Mouse (Mus musculus): ENCODE measurements around the gene Acbd4. TPM values are rescaled to one million over a fixed set of nuclear protein-coding genes. Genes with fewer than 3 reads are reported as not detected.

Acbd4 gene
- 10 to 100 TPM; 25.9 to 29.2 TPM for total RNA-seq (2021)

DNA sequence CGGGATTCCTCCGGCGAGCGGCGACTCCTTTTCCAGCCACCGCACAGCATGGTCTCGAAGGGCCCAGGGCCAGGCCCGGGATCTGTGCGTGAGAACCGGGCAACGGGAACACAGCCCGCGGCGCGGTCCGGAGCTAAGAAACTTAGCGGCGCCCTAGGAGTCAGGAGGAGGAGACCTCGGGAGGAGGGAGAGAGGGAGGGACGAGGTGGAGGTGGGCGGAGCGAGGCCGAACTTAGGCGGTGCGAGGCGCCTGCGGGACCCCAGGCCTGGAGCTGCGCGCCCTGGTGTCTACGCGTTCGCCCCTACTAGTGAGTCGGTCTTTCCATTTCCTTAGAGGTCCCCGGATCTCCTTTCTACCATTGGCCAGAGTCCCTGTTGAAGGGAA, at the start of gene Acbd4, which contains the start of gene Plcd3:
Gene Acbd4 (plus strand): TSS at position 202 of the 385 bp plus-strand sequence.
Gene Plcd3 (minus strand): TSS at position 178 of the 385 bp plus-strand sequence.
- DNase-seq = peak; percentile 86

DNA sequence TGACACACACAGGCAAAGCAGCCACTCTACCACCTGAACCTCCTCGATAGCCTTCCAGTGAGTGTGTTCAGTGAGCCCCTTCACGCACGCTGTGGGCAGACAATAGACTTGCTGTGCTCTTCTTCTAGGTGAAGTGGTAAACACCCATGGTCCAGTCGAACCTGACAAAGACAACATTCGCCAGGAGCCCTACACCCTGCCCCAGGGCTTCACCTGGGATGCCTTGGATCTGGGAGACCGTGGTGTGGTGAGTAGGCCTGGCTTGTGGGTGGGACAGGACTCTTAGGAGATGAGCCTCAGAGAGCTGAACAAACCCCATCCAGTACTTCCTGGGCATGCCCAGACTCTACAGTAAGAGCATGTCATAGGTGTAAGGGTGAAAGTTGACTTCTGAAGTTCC, 49.4 kb upstream of the Acbd4 start:
- no peak for DNase-seq

DNA sequence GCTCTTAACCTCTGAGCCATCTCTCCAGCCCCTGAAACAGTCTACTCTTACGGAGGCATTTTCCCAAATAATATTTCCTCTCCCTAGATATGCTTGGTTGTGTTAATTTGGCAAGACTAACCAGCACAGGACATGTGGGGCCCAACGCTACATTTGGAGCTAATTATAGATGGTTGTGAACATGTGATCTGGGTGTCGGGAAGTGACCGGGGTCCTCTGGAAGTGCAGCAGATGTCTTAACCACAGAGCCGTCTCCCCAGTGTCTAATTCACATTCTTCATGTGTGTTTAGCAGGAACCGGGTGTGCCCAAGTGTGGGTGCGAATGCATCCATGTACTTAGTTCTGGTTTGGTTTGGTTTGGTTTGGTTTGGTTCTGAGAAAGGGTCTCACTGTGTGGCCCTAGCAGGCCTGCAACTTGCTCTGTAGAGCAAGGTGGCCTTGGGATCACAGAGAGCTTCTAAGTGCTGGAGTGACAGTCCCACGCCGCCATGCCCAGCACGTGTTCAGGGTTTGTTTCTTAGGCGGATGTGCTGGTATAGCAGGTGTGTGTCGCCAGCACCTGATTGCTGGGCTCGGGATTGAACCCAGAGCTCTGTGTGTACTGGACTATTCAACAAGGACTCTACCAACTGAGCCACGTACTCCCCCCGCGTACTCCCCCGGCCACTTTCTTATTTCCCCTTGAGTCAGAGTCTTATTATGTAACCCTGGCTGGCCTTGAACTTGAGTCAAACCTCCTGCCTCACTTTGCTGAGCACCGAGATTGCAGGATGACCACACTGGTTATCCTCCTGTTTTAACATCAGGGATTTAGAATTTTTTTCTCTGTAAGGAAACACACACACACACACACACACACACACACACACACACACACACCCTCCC, 48.0 kb upstream of the Acbd4 start:
- no peak for DNase-seq

DNA sequence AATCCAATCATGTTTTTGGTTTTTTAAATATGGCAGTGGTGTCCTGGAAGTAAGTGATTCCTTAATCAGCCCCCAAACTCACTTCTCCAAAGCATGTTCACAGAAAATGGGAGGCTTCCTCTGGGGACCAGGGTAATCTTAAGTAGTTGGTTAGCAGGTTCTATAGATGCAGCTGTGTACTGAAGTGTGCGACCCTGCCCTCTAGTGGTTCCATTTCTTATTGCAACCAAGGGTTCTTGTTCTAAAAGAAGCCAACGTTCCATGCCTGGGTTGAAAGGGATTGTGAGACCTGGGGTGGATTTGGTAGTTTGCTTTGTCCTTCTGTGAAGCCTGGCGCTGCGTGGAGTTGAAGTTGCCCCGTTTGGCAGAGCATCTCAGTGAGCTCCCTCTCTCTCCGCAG, 46.7 kb upstream of the Acbd4 start:
- DNase-seq = peak; percentile 86

DNA sequence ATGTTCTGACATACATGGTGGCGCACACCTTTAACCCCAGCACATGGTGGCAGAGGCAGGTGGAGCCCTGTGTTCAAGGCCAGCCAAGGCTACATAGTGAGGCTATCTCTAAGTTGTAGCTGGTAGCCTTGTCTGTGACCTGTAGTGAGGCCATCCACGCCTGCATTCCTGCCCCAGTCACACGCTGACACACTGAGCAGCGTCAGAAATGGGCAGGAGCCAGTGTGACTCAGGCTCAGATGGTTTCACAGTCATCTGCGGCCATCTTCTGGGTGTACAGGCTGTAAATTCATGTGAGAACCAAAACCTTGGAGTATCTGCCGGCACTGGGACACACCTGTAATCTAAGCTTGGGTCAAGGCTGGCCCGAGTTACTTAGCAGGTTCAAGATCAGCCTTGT, 44.8 kb upstream of the Acbd4 start:
- no peak for DNase-seq

DNA sequence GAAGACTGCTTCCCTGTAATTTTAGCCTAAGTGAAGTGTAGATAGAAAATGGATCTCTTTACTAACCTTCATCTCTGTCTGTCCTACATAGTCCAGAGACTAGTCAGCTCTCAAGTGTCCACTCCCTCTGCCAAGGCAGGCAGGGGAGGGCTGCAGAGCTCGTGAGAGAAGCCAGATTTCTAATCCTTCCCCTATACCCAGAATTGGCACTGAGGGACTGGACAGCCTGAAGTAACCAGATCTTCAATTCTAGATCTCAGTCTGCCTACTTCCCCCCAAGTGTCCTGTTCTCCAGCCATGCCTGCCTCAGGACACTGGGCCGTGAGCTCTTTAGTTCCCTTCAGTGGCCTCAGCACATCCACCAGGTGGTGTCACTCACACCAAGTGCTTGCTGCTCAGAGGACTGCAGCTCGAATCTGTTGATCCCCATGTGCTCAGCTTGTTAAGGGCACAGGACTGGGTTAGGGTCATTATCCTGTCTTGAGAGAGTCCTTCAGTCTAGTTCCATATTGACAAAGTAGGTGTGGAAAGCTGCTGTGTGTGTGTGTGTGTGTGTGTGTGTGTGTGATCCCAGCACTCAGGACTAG, 42.9 kb upstream of the Acbd4 start:
- no peak for DNase-seq

DNA sequence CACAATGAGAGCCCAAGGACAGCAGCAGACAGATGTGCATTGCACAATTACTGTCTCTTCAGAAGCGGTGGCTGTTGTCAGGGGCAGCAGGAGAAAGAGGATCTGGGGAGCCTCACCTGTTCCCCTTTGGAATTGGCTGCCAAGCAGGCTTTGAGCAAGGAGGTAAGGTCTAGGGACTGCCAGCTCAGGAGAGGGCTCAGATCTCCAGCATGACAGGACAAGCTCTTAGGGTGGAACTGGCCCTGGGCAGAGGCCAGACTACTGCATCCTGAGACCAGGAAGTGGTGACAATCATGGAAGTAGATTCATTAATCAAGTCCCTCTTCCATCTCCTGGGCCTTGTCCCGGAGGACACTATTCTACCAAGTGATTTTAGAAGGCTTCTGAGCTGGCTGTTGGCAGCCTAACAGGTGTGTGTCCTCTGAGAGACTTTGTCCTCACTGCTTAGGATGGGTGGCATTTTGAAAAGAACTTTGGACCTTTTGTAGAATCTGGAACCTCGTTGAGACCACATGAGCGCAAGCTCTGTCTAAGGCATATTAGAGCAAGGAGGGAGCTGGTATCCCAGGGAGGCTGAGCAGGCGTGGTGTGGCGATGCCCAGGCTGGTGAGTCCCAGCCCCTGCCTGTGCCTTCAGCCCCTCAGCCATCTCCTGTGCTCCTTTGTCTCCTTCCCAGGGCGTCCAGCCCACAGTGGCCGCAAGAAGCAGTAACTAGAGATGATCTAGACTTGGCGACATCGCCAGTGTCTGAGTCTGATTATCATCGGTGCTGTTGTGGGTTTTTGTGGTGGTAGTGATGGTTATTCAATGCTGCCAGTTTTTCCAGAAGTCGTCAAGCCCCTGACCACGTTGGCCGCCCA, 35.1 kb upstream of the Acbd4 start:
- DNase-seq = no peak

DNA sequence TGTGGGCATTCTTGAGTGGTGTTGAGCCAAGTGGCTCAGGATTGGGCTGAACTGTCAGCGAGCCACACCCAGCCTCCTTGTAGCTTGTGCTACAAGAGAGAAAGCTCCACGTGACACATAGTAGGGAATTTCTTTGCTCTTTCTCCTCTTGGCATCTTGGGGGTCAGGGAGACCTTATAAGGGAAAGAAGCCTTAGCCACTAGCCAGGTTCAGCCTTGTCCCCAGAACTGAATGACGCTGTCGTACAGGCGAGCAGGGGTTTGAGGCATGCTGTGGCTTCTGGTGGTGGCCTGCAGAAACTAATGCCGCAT, 34.5 kb upstream of the Acbd4 start:
- DNase-seq = no peak

DNA sequence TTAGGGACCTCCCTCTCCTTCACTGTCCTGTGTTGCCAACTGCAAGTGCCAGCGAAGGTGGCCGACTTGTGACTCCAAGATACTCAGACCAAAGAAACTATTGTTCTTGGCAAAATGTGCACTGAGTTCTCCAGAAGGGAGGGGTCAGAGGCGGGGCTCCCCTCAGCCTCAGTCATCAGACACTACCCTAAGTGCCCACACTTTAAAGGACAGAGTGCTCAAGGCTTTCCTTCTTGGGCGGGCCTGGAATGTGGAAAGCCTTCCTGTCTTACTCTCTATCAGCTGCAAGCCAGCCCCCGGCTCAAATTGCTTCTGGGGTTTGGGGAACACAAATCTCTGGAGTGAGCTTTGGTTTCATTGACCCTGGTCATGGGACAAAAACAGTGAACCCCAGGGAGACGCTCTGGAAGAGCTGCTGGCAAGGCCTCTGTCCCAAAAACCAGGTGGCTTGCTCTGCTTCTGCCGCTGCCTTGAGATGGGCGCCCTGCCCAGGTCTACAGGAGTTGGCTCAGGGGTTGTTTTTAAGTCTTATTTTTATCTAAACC, 34.0 kb upstream of the Acbd4 start:
- peak; percentile 61 for DNase-seq

DNA sequence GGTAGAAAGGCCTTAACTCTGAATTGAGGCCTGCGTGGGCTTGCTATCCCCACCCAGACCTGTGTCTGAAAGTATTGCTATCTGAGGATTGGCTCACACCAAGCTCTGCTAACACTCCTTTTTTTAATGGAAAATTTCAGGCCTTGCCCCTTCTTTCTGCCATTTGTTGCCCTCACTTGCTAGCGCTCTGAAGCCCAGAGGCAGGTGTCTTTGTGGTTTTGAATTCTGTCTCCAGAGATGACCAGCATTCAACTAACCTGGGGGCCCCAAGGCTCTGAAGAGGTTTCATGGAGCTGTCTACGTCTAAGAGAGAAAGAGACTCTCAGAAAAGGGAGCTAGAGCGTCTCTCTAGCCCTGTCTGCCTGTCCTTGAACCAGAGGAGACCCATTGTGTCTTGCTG, 33.2 kb upstream of the Acbd4 start:
- DNase-seq = no peak

DNA sequence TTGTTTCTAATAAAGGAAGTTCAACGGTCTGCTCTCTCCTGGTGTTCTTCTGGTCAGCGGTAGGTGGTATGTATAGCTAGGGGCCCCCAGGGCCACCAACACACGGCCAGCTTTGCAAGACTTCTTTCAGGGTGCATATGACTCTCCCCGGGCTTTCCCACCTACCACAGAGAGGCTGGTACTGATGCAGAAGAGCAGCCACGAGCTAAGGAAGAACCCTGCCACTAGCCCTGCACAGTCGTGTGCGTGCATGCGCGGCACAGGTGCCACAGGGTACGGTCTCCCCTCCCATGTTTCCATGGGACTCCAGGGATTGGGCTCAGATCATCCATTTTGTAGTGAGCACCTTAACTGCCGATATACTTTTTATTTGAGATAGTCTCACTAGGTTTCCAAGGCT, 32.6 kb upstream of the Acbd4 start:
- DNase-seq = no peak

DNA sequence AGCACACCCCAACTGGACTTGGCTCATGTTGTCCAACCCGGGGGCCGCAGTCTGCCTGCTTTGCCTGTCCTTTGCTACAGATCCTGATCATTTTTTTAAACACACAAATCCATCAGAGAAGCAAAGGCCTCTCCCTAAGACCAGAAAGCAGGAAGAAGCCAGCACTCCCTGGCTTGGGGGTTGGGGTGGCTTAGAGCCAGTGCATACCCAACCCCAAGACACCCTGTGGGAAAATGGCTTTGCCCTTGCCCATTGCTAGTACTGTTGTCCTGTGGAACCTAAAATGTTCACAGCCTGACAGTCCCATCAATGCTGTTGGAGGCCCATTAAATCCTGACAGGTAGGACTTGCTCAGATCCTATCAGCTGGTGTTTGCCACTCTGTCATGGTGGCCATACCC, 31.8 kb upstream of the Acbd4 start:
- DNase-seq = no peak

DNA sequence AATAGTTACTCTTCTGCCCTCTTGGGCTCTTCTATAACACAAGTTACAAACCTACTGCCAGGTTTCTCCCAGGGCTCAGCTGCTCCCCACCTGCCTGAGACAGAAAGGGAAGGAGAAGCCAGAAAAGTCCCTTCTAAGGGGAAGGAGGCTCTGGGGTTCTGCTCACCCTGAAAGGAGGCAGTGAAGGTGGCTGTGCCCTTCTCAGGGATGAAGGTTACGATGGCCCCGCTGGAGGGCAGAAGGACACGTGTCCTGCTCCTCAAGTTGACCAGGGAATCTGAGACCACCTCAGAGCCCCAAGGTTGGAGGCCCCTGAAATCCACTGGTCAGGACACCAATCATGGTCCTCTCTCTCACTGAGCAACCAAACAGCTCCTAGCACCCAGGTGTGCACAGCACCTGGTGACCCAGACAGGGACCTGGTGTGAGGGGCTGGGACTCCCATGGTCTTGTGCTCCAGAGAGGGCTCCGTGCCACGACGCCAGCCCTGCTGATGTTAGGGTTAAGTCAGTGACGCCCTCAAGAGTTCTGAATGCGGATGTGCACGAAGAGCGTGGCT, 31.1 kb upstream of the Acbd4 start:
- DNase-seq = no peak

DNA sequence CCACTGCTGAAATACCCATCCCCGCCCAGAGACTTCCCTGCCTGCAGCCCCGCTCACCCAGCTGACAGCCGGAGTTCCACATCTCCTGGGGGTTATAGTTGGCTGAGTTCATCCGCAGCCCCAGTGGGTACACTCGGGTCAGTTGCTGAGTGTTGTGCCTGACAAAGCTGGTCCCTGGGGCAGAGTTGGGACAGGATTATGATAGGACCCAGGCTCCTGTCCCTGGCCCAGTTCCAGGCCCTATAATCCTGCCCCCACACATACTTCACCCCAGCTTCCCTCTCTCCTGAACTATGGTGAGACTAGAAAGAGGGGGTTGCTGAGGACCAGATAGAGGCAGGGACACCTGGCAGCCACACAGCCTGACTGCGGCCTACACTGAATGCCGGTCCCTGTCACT, 27.8 kb upstream of the Acbd4 start:
- DNase-seq = no peak

DNA sequence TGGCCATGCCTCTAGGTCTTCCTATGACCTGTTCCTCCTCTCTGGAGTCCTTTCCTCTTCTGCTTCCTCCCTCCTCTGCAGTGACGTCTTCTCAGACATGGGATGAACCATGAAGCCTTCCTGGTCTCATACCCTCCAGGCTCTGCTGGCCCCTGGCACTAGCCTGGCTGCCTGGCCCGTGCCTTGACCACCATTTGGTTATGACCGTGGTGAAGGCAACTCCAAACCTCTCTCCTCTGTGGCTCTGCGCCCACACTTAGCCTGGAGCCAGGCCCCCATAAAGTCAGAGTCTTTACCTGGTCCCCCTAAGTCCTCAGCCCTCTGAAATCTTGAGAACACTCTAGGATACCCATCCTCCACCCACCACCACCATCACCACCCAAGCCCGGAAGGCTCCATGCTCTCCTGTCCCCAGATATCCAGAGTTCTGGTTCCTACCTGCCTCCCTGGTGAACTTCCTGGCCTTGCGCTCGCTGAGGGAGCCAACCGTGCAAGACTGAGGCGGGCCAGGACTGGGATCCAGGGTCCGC, 27.3 kb upstream of the Acbd4 start:
- DNase-seq = no peak

DNA sequence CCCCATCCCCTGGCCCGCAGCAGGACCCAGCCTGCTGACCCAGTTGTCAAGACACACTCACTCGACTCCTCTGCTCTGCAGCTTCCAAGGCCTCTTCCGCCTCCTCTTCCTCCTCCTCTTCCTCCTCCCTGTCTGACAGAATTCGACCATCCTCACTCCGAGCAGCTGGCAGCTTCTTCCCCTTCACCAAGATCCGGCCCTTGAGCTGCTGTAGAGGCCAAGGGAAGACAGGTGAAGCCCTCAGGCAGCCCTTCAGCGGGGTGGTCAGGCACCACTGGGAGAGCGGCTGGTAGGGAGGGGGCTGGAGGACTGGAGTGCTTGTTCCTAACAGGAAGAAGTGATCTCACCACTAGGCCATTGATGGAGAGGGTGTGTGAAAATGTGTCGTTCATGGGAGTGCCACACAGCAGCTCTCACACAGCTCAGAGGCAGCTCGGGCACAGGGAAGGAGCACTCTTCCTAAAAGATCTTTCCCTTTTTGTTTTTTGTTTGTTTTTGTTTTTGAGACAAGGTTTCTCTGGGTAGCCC, 26.6 kb upstream of the Acbd4 start:
- DNase-seq = peak; percentile 42

DNA sequence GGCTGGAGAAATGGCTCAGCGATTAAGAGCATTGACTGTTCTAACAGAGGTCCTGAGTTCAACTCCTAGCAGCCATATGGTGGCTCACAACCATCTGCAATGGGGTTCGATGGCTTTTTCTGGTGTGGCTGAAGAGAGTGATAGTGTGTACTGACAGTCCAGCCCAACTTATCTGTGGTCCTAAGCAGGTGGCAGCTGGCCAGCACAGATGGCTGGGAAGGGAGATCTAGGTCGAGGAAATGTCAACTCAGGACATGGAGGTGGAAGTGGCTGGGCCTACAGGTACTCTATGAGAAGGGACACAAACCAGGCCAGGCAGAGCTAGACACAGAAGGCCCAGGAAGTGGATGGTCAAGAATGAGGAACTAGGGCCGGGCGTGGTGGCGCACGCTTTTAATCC, 25.5 kb upstream of the Acbd4 start:
- peak; percentile 69 for DNase-seq

DNA sequence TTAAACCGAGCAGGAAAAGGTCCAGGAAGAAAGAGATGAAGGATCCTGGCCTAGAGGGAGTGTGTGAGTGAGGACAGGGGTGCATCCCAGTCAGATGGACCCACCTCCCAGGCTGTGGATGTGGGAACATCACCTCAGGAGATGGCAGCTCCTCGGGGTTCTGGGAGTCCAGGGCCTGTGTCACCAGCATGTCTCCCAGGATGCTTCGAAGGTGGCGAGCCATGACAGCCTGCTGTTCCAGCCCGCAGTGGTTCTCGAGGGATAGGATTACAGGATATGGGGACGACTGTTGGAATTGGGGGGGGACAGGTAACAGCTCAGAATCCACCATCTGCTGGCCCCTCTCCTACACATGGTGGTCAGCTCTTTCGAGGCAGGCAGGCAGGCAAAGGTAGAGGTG, 24.9 kb upstream of the Acbd4 start:
- DNase-seq = no peak

DNA sequence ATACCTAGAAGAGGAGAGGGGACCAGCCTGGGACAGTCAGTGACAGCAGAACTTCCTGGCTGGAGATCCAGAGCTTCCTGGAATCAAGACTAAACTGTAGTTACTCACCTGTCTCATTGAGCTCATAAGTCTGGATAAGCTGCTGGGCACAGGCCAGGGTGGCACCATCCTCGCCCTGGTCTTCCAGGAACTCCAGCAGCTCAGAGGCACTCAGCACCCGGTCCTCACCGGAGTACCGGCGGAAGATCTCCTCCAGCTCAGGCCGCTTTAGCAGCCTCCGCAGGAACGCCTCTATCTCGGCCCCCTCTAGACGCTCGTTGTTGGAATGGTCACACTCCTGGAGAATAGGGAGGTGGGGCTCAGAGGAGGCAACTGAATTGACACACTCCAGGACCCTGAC, 23.4 kb upstream of the Acbd4 start:
- DNase-seq = no peak

DNA sequence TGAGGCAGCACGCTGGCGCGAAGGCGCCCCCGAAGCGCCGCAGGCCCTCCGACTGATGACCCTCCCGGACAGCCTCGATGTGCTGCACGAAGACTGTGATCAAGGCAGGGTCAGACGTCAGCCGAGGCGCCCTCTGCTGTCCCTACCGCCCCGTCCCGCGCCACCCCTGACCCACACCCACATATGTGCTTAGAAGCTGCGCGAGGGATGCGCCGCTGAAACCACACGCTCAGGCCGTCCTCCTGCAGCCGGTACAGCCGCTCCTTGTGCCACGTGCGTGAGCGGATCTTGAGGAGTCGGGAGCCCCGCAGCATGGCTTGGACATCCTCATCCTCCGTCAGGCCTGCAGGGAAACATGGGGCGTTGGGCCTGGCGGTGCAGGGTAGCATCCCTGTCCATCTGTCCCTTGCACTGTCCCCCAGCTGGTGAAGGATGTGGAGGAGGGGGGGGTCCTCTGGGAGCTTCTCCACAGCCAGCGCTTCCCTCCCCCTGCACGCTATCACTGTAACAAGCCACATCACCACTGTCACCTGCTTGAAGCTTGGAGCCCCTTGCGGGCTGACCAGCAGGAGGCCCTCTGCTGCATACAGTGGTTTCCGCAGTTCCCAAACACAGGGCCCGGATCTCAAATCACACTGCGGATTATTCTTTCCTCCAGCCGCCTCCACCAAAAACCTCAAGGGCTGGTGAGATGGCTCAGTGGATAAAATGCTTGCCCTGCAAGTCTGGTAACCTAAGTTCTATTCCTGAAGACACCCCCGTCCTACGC, 21.0 kb upstream of the Acbd4 start:
- DNase-seq = no peak

DNA sequence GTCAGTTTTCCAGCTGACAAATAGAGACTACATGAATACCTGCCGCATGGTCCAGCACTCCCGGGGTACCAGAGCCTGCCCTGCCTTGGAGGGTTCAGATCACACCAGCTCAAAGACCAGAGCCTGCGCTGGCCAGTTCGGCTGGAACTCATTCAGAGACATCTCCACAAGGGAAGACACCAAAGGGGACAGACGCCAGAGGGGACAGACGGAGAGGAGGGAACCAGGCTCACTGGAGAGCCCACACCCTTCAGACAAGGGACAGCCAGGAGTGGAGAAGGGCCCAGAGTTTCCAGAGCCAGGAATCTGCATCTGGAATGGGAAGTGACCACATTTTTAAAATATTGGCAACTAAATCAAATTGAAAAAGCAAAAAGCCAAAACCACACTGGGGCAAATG, 19.9 kb upstream of the Acbd4 start:
- DNase-seq = no peak

Measured in heart, postnatal 4 days (tissue).